In genomic region chr13:3537594-3538222, GRCm38 (mm10) we compare ENCODE assay signal across 8 mouse cellular contexts. TPM values are rescaled to one million over a fixed set of nuclear protein-coding genes. Genes with fewer than 3 reads are reported as not detected.
DNase-seq lines count a peak whose midpoint lies in the region; ATAC-seq and TF ChIP-seq lines count a peak whose summit lies in the region.

Gene Gdi2, plus strand, starts transcription at chr13:3538063.

- no peak for TF ChIP-seq CTCF in bone marrow macrophage, adult 2 months (IDR thresholded peaks at IDR 0.05; ENCODE audit: low read depth, low read length)
- TF ChIP-seq CTCF in embryonic fibroblast, embryonic 13.5 days (IDR thresholded peaks at IDR 0.05; ENCODE audit: borderline replicate concordance, insufficient read depth, low read length) = no peak

- H3K9ac ChIP-seq in kidney, embryonic 15.5 days = peak within 1 kb of the TSS; percentile 96

- no peak for TF ChIP-seq POLR2A in bone marrow macrophage, adult 2 months (IDR thresholded peaks at IDR 0.05; ENCODE audit: borderline replicate concordance, low read depth, low read length)
- peak; percentile 90 for TF ChIP-seq POLR2A in embryonic fibroblast, embryonic 13.5 days (IDR thresholded peaks at IDR 0.05; ENCODE audit: low read depth, low read length)

- H3K27me3 ChIP-seq in heart, embryonic 10.5 days (ENCODE audit: insufficient read depth, poor library complexity, severe bottlenecking) = no peaks in the 10 kb centered on the region
- no peaks in the 10 kb centered on the region for H3K27me3 ChIP-seq in kidney, embryonic 15.5 days

- no peaks in the 10 kb centered on the region for H3K9me3 ChIP-seq in heart, embryonic 10.5 days
- peaks cover 4% of the 10 kb centered on the region; the same call in 1 of the 2 replicates for H3K9me3 ChIP-seq in kidney, embryonic 15.5 days (replicated peaks)

- DNase-seq in A20 (ENCODE audit: low read depth, low spot score) (peak; percentile 99), liver (peak; percentile 95)
- DNase-seq in heart, embryonic 10.5 days (ENCODE audit: low spot score) = peak; percentile 97
- DNase-seq in spleen, postnatal 4 days (ENCODE audit: low spot score in 2 of 2) = peak; percentile 94 to 98

- H3K27ac ChIP-seq in bone marrow macrophage, adult 2 months (ENCODE audit: insufficient read depth, low read depth, low read length) = peak within 1 kb of the TSS; percentile 99
- peak within 1 kb of the TSS; percentile 89 for H3K27ac ChIP-seq in embryonic fibroblast, embryonic 13.5 days (ENCODE audit: insufficient read depth, low read length)
- peak within 1 kb of the TSS; percentile 98 for H3K27ac ChIP-seq in heart, embryonic 10.5 days
- peak within 1 kb of the TSS; percentile 98 for H3K27ac ChIP-seq in kidney, embryonic 15.5 days

- H3K4me1 ChIP-seq in bone marrow macrophage, adult 2 months (ENCODE audit: control insufficient read depth, insufficient read depth, low read length) = peaks cover 13% of the 10 kb centered on the region
- H3K4me1 ChIP-seq in embryonic fibroblast, embryonic 13.5 days (ENCODE audit: control insufficient read depth, insufficient read depth, low read length) = peaks cover 2% of the 10 kb centered on the region; the same call in 1 of the 2 replicates
- H3K4me1 ChIP-seq in heart, embryonic 10.5 days = peaks cover 11% of the 10 kb centered on the region; the same call in 1 of the 2 replicates
- H3K4me1 ChIP-seq in kidney, embryonic 15.5 days = peaks cover 23% of the 10 kb centered on the region

- ATAC-seq in kidney, embryonic 15.5 days (replicated peaks; ENCODE audit: low FRiP score) = peak; percentile 97
- peak; percentile 86 for ATAC-seq in monocyte, adult 5-6 weeks (replicated peaks; ENCODE audit: insufficient number of reproducible peaks, low FRiP score, low TSS enrichment, poor library complexity, severe bottlenecking)

- H3K4me3 ChIP-seq in bone marrow macrophage, adult 2 months (ENCODE audit: insufficient read depth, low read length) = peak within 1 kb of the TSS; percentile 99
- H3K4me3 ChIP-seq in embryonic fibroblast, embryonic 13.5 days (ENCODE audit: insufficient read depth, low read length) = peak within 1 kb of the TSS; percentile 93
- peak within 1 kb of the TSS; percentile 98 for H3K4me3 ChIP-seq in heart, embryonic 10.5 days
- H3K4me3 ChIP-seq in kidney, embryonic 15.5 days (replicated peaks) = peak within 1 kb of the TSS; percentile 90

- under 1% methylated on average over 41 of the region's 47 CpGs for WGBS in heart, embryonic 10.5 days
- WGBS in kidney, embryonic 15.5 days = under 1% methylated on average over 36 of the region's 47 CpGs

- no peaks in the 10 kb centered on the region for H3K36me3 ChIP-seq in heart, embryonic 10.5 days
- 0 out of 2 replicates have a peak, but pooled peaks cover 3% of the 10 kb centered on the region for H3K36me3 ChIP-seq in kidney, embryonic 15.5 days

- H3K4me2 ChIP-seq in kidney, embryonic 15.5 days = peak within 1 kb of the TSS; percentile 74

RNA-seq across cellular contexts. Expression of gene Gdi2, which starts in this region (rescaled TPM):
- 1,054 and 1,106 TPM in 2 replicates for polyA plus RNA-seq in bone marrow macrophage, adult 2 months (2012; ENCODE audit: insufficient read depth, insufficient read length, missing spikeins)
- polyA plus RNA-seq in embryonic fibroblast, embryonic 13.5 days (2011; ENCODE audit: insufficient read length, low read depth, missing spikeins) = 867 and 944 TPM in 2 replicates
- polyA plus RNA-seq in heart, embryonic 10.5 days (2016; fragmentation: Nextera tagmentation; extraction: Ambion mirVana) = 344 and 362 TPM in 2 replicates
- polyA plus RNA-seq in kidney, embryonic 15.5 days (2015; fragmentation: Nextera tagmentation; extraction: Ambion mirVana) = 423 and 427 TPM in 2 replicates
- 468 to 620 TPM (median 514 TPM) in 3 replicates for total RNA-seq in monocyte, adult 5-6 weeks (2017)

Comparison
In these comparisons a context has a peak if more than half of its experiments do, and no peak if none do; other contexts are left out.
1. Peak in every context shown above with its lines: DNase-seq, ATAC-seq, H3K4me3 ChIP-seq and H3K27ac ChIP-seq.